Mouse (Mus musculus) lung, postnatal 14 days (tissue): Measurements from ENCODE around the gene Myh7b.
"Not testable (repeated sequence)": the region's sequence is repeated elsewhere in the genome, so short reads cannot be mapped to it uniquely, and the experiment has no call there.

Experiments used
- DNase-seq: peaks from one replicate; pipeline ENCODE4 v3.0.0; 2021

The Myh7b gene

DNA sequence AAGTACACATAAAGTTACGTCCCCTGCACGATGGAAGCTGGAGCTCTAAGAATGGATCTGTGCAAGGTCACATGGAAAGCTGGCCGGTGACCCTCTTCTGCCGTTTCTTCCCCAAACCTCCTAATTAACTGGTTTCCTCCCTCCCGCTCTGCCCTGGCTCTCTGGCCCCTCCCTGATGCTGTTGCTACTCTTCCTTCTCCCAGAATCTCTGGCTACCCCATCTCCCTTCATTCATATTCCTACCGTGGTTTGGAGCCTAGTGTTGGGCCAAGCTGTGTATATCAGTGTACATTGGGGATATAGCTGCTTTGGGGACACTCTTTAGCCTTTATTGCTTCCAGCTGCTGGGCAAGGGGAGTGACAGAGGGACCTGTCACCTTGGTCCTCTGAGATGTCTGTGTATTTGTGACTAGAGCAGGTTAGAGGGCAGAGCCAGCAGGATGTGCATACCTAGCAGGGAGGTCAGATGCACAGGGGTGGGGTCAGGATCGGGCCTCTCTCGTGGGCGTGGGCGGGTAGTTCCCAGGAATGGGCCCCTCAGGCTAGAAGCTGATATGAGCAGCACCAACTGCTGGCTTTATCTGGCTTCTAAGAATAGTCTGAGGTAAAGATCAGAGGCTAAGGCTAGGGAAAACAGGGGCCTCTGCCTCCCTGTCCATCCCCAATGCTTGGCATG is 6.3 kb upstream of the Myh7b start:
- no peak for DNase-seq

DNA sequence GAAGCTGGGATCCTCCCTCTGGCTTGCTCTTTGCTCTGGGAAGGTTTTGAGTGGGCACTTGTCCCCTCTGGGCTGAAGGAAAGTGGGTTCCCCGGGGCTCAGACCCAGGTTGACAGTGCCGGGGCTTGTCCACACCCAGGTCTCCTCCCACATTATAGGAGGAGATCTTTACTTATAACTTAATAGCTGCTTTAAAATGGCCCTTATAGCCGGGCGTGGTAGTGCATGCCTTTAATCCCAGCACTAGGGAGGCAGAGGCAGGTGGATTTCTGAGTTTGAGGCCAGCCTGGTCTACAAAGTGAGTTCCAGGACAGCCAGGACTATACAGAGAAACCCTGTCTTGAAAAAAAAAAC is 5.8 kb upstream of the Myh7b start:
- not testable (repeated sequence) for DNase-seq

DNA sequence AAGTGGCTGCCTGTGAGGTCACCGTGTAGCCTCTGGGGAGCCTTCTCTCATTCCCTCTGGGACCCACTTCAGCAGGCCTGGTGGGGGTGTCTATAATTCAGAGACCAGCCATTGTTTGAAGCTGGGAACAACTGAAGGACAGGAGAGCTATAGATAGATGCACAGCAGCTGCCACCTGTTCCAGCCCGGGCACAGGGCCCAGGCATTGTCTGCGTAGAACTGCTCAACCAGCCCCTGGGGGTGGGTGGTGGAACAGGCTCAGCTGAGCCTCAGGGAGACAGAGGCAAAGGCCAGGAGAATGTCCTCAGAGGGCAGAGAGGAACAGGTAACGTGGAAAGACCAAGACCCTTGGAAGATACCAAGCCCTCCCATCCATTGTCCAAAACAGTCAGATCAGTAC is 4.7 kb upstream of the Myh7b start:
- no peak for DNase-seq

DNA sequence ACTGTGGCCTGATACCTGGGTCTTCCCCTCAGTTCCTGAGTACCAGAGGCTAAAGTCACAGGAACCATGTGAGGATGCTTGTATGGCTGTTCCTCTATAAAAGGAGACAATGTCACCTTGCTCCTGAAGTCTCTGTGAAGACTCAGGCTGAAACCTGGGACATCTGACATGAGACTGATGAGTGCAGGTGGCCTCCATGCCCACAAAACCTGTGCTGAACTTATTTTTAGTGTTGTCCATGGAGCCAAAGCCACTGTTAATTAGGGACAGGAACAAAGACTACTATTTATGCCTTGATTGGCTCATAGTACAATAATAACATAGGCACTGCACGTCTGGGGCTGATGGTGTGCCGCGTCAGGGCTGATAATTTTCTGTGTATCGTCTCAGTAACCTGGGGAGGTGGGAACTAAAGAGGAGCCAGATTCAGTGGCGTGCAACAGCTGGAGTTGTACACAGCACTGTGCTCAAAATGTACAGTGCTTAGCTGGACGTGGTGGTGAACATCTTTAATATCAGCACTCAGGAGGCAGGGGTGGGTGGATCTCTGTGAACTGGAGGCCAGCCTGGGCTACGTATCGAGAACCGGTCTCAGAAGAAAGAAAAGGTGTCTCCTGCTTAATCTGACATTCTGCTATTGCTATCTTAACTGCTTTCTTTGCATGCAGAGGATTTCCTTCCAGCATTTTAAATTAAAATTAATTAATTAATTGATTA is 980 bp downstream of the Myh7b start:
- no peak for DNase-seq

DNA sequence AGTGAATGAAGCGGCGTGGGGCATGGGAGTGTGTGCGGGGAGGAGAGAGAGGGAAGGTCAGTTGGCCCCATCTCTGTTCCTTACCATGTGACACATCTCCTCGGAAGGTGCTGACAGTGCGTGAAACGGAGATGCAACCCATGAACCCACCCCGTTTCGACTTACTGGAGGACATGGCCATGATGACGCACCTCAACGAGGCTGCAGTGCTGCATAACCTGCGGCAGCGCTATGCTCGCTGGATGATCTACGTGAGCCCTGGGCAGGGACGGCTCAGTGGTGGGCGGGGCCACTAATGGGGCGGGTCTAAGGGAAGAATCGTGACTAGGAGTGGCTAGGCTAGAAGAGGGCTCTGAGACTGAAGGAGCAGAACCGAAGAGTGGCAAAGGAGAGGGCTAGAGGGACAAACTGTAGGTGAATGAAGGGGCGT is 2.3 kb downstream of the Myh7b start:
- peak; percentile 75 for DNase-seq

DNA sequence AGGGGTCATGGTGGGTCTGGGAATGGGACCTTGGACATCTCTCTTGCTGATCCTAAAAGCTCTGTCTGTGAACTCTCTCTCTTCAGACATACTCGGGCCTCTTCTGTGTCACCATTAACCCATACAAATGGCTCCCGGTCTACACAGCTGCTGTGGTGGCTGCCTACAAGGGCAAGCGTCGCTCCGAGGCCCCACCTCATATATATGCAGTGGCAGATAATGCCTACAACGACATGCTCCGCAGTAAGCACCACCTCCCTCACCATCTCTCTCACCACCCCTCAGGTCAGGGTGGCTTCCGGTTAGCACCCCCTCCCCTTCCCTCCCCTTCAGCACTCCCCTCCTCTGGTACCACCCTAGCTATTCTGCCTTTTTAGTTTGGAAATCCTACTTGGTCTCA is 2.9 kb downstream of the Myh7b start:
- DNase-seq = no peak

DNA sequence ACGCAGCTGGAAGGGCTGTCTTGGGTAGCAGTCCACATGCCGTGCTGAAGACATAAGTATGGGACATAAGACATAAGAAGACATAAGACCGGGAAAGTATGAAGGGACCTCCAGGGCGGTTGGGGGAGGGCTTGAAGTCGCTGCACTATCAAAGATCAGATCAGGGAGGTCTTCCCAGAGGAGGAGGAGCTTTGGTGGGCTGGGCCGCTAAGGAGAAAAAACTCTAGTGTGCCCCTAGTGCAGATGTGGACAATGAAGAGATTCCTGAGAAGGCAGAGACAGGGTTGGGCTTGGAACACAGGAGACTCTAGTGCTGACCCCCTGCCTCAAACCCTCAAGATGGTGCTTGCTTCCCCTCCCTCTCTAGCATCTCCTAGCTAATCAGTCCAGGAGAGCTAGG is 6.0 kb downstream of the Myh7b start:
- no peak for DNase-seq

DNA sequence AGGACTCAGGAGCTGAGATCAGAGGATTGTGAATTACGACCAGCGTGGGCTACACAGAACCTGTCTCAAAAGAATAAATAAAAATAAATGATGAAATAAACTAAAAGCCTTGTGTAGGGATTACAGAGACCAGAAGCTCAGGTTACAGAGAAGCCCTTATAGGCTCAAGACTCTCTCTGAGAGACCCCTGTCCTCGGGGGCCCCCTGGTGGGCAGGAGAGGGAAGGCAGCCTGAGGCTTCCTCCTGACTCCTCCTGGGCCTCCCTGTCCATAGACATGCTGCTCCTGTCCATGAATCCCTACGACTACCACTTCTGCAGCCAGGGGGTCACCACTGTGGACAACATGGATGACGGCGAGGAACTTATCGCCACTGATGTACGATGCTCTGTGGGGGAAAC is 8.8 kb downstream of the Myh7b start:
- DNase-seq = peak; percentile 95

DNA sequence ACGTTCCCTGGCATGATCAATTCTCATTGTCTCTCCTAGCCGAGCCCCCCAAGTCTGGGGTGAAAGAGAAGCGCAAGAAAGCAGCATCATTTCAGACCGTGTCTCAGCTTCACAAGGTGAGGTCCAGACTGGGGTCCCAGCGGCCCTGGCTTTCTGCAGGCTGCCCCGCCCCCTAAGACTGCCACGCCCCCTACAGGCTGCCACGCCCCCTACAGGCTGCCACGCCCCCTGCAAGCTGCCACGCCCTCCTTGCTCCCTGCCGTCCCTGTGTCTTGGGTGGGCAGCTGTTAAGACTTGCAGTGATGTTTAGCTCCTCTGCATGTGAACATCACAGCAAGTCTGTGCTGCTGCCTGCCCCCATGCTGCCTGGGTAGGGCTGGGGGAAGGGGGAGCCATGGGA is 11.6 kb downstream of the Myh7b start:
- DNase-seq = no peak

DNA sequence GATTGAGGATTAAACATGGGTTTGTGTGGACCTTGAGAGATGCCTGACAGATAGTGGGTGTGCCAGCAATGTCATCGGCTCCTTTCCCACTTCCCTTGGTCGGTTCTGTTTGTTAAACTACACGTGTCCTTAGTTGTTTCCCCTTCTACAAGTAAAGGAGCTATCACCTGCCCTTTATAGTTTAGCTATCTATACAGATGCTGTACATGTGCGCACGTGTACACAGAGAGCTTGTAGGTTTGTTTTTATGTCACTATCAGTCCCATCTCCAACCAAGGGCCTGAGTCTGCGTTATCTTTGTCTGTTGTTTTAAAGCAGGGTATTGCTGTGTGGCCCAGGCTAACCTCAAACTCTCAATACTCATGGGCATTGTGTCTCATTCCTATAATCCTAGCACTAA is 13.0 kb downstream of the Myh7b start:
- DNase-seq = no peak

DNA sequence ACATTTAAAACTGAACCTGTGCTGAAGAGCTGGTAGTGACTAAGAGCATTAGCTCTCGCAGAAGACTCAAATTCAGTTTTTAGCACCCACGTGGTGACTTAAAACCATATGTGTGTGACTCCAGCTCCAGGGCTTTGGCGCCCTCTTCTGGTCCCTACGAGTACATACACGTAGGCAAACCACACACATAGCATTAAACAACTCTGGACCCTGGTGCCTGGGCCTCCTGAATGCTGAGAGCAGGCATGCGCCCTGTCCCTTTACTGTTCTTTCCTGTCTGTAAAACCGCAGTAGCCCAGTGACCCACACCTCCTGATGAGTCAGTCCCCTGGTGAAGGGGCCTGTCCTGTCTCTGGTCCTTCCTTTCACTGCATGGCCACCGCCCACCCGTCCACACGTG is 13.7 kb downstream of the Myh7b start:
- peak; percentile 18 for DNase-seq

DNA sequence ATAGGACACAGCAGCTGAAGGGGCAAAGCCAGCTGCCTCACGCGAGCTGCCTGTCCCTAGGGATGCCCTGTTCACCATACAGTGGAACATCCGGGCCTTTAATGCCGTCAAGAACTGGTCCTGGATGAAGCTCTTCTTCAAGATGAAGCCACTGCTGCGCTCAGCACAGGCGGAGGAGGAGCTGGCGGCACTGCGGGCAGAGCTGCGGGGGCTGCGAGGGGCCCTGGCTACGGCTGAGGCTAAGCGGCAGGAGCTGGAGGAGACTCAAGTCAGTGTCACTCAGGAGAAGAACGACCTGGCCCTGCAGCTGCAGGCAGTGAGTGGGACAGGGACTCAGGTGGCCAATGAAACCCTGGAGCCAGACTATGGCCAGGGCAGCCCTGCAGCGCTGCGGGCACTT is 15.3 kb downstream of the Myh7b start:
- no peak for DNase-seq

DNA sequence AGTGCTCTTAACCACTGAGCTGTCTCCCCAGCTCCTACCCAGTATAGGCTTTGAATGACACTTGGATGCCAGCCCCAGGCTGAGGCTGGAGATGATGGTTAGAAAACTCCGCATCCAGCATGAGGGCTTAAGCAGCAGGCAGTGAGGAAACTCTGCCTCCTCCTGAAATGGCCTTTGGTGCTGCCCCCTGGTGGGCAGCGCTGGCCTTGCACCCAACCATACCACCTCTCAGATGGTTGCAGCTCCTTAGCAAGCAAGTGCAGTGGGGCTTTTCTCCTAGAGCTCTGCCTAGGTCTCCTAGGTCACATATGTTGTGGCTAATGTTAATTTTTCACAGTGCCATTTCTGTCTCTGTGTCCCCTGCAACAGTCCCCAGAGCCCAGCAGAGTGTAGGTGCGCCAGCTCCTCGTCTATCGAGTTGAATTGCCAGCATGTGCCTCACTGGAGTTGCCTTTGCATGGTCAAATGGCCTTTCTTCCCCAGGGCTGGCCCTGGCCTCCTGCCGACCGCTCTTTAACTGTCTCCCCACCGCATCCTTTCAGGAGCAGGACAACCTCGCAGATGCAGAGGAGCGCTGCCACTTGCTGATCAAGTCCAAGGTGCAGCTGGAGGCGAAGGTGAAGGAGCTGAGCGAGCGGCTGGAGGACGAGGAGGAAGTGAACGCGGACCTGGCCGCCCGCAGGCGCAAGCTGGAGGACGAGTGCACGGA is 16.2 kb downstream of the Myh7b start:
- DNase-seq = peak; percentile 76

DNA sequence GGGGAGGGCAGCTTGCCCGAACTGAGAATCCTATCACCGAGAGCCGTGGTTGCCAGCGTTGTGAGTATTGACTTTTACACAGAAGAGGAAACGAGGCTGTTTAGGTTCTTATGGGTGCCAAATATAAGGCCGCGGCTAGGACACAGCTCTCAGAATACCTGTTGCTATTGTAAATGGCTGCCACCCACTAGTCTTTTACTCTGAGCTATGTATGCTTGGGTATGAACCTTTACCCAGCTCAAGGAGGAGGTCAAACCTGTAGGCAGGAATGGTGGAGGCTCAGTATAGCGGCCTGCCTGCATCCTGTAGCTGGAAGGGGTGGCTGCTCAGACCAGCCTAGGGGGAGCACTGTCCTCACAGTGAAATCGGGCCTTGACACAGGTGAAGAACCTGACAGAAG is 17.1 kb downstream of the Myh7b start:
- no peak for DNase-seq

DNA sequence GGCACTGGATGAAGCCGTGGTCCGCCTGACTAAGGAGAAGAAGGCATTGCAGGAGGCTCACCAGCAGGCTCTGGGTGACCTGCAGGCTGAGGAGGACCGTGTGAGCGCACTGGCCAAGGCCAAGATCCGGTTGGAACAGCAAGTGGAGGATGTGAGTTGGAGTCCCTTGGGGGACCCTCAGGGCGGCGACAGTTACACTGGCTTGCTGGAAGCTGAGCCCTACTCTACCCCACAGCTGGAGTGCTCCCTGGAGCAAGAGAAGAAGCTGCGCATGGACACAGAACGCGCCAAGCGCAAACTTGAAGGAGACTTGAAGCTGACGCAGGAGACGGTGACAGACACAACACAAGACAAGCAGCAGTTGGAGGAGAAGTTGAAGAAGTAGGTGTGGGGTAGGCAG is 17.5 kb downstream of the Myh7b start:
- no peak for DNase-seq

DNA sequence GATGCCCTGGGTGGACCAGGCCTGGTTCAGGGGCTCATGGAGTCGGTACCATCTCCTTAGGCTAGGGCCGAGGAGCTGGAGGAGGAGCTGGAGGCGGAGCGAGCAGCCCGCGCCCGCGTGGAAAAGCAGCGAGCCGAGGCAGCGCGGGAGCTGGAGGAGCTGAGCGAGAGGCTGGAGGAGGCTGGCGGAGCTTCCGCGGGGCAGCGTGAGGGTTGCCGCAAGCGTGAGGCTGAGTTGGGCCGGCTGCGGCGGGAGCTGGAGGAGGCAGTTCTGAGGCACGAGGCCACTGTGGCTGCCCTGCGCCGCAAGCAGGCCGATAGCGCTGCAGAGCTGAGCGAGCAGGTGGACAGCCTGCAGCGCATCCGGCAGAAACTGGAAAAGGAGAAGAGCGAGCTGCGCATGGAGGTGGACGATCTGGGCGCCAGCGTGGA is 18.2 kb downstream of the Myh7b start:
- peak; percentile 22 for DNase-seq

DNA sequence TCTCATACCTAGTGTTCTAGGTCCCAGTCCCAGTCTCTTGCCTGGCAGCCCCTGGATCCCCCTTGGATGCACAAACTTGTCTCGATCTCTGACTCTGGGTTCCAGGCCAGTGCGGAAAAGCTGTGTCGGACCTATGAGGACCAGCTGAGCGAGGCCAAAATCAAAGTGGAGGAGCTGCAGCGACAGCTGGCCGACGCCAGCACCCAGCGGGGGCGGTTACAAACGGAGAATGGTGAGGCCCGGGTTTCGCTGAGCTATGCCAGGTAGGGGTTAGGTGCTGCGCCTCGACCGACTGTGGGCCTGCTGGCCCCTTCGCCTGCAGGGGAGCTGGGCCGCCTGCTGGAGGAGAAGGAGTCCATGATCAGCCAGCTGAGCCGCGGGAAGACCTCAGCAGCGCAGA is 19.1 kb downstream of the Myh7b start:
- DNase-seq = no peak

DNA sequence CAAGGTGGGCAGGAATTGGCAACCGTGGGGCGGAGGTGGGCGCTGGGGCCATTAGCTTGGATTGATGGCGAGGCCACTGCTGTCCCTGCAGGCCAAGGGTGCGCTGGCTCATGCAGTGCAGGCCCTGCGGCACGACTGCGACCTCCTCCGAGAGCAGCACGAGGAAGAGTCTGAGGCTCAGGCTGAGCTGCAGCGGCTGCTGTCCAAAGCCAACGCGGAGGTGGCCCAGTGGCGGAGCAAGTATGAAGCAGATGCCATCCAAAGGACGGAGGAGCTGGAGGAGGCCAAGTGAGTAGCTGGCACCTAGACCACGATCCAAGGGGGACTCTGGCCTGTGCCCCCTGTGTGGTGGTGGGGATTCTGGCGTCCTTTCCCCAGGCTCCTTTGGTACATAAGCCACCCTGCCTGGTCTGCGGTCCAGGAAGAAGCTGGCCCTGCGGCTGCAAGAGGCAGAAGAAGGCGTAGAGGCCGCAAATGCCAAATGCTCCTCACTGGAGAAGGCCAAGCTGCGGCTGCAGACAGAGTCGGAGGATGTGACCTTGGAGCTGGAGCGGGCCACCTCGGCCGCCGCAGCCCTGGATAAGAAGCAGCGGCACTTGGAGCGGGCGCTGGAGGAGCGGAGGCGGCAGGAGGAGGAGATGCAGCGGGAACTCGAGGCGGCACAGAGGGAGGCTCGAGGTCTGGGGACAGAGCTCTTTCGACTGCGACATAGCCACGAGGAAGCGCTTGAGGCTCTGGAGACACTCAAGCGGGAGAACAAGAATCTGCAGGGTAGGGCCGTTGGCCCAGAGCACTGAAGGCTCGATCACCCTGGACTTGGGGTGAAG is 19.8 kb downstream of the Myh7b start:
- DNase-seq = no peak

DNA sequence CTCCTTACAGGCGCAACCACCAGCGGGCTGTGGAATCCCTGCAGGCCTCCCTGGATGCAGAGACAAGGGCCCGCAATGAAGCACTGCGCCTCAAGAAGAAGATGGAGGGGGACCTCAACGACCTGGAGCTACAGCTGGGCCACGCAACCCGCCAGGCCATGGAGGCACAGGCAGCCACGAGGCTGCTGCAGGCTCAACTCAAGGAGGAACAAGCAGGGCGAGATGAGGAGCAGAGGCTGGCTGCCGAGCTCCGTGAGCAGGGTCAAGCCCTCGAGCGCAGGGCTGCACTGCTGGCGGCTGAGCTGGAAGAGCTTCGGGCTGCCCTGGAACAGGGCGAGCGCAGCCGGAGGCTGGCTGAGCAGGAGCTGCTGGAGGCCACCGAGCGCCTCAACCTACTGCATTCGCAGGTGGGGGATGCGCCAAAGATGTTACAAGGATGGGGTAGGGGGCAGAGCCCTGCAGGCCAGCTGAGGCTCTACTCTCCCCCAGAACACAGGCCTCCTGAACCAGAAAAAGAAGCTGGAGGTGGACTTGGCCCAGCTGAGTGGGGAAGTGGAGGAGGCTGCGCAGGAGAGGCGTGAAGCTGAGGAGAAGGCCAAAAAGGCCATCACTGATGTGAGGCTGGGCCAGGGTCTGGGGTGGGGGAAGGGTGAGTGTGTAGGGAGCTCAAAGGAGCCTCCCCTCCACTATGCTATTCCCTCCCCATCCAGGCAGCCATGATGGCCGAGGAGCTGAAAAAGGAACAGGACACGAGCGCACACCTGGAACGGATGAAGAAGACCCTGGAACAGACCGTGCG is 21.3 kb downstream of the Myh7b start:
- DNase-seq = no peak

DNA sequence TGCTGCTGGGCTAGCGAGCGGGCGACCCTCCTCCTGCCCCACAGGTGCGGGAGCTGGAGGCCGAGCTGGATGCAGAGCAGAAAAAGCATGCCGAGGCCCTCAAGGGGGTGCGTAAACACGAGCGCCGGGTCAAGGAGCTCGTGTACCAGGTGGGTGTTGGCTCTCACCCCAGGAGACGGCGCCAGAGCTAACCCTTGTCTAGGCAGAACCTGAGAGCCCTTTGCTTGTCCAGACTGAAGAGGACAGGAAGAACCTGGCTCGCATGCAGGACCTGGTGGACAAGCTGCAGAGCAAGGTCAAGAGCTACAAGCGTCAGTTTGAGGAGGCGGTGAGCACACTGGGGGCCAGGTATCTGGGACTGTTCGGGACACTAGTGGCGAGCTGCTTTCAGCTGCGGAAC is 22.1 kb downstream of the Myh7b start:
- peak; percentile 58 for DNase-seq

DNA sequence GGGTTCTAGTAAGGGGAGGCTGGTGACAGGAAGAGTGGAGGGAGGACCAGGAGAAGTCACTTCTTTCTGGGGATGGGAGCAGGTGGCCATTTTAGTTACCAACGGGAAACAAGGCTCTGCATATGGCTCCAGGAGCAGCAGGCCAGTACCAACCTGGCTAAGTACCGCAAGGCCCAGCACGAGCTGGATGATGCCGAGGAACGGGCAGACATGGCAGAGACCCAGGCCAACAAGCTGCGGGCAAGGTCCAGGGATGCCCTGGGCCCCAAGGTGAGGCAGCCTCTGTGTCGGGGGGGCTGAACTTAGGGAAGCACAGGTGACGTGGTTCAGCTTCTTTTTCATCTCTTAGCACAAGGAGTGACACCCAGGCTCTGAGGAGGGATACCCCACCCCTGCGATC is 22.7 kb downstream of the Myh7b start:
- no peak for DNase-seq

DNA sequence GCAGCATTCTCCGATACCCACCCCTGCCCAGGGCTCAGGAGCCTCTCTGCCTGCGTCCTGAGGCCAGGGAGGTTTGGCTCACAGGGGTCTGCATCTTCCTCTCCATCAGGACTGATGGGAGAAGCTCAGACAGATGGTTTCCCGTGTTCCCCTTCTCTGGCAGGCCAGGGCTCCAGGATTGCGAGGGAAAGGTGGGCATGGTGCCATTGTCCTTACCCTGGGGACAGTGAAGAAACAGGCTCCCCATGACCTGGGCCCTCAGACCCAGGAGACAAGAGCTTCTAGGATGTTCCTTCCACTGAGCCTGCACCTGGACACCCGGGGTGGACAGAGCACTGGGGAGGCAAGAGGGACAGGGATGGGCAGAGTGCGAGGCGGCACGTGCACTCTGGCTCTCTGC is 23.6 kb downstream of the Myh7b start:
- DNase-seq = no peak

DNA sequence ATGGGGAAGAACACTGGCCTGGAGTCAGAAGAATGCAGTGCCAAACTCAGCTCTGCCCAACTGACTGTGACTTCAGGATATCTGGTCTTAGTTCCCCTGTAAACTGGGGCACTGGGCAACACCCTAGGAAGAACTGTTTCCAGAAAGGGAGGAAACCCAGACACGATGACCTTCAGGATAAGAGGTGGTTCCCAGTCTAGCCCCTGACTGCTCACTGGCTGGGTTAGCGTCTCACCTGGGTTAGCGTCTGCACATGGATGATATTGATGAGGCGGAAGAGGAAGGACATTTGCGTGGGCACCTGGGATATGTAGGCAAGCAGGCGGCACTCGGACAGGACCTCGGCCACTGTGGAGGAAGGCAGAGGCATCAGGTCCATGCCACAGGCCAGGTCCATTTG is 24.9 kb downstream of the Myh7b start:
- no peak for DNase-seq
